Mouse (Mus musculus): ENCODE measurements around the gene Cmpk1. TPM values are rescaled to one million over a fixed set of nuclear protein-coding genes. Genes with fewer than 3 reads are reported as not detected.
A peak's percentile ranks its signal among the peaks of the same experiment; 100 is the strongest.
"Not testable (repeated sequence)": the region's sequence is repeated elsewhere in the genome, so short reads cannot be mapped to it uniquely, and the experiment has no call there.

Cmpk1 gene
- polyA plus RNA-seq, 1 experiment from 2014 or later, result 134 TPM

GRCm38 (mm10) chr4:114986211-114986590 lies 840 bp downstream of the Cmpk1 start:
- Histone ChIP-seq H3K9ac (ENCODE audit: low read depth, low read length) (peak overlapping the region; percentile 89), H3K4me2 (ENCODE audit: low read depth, low read length) (peak overlapping the region; percentile 67), H3K4me3 (ENCODE audit: low read length) (peak overlapping the region; percentile 78), H3K27ac (ENCODE audit: low read length) (peak overlapping the region; percentile 100), H3K4me1 (ENCODE audit: control insufficient read depth, insufficient read depth, low read length) (no peaks in the 10 kb centered on the region; the same call in 1 of the 2 replicates), H3K9me3 (ENCODE audit: control insufficient read depth, low read length) (no peaks in the 10 kb centered on the region), H3K36me3 (ENCODE audit: control insufficient read depth, insufficient read depth, low read length) (no peaks in the 10 kb centered on the region), H3K27me3 (replicated peaks; ENCODE audit: control insufficient read depth, insufficient read depth, low read length) (no peaks in the 10 kb centered on the region)
- WGBS, result under 1% methylated on average over 8 of the region's 8 CpGs
- ATAC-seq, result no peak; the same call in 1 of the 2 replicates

DNA sequence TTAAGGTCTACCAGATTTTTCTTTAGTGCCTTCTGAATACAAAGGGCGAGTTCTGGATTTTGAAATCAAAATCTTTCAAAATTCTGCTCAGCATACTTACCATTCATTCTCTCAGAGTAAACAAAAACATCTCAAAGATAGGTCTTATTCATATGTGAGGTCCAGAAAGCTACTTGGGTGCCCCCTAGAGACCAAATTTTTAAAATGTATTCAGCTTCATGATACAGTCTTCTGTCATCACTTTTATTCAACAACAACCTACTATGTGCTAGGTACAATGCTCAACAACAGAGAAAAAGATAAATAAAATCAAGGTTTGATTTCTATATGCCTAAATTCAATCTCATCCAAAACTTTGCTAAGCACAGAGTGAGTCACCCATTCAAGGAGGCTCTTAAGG lies 4.0 kb downstream of the Cmpk1 start:
- Histone ChIP-seq H3K4me1 (ENCODE audit: control insufficient read depth, insufficient read depth, low read length) (peaks cover 2% of the 10 kb centered on the region; the same call in 1 of the 2 replicates), H3K9ac (ENCODE audit: low read depth, low read length) (no peak overlapping the region), H3K27me3 (replicated peaks; ENCODE audit: control insufficient read depth, insufficient read depth, low read length) (no peaks in the 10 kb centered on the region), H3K27ac (ENCODE audit: low read length) (no peak overlapping the region), H3K9me3 (ENCODE audit: control insufficient read depth, low read length) (no peaks in the 10 kb centered on the region), H3K36me3 (ENCODE audit: control insufficient read depth, insufficient read depth, low read length) (no peaks in the 10 kb centered on the region), H3K4me3 (ENCODE audit: low read length) (no peak overlapping the region), H3K4me2 (ENCODE audit: low read depth, low read length) (no peak overlapping the region)
- 83% methylated on average over 1 of the region's 1 CpGs for WGBS
- no peak for ATAC-seq

DNA sequence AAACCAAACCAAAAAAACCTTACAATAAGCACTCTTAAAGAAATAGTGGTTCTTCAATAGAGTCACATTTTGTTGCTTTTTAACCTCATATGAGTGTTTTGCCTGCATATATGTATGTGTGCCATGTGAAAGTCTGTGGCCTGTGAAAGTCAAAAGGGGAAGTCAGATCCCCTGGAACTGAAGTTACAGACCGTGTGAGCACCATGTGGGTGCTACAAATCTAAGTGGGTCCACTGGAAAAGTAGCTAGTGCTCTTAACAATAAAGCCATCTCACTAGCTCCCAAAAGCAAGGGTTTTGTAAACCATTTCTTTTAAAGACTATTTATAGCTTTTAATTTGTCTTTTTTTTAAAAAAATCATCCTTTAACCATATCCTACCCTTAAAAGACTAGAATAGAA lies 4.4 kb downstream of the Cmpk1 start:
- no peak overlapping the region for H3K4me2 ChIP-seq (ENCODE audit: low read depth, low read length)
- H3K4me1 ChIP-seq (ENCODE audit: control insufficient read depth, insufficient read depth, low read length), result peaks cover 2% of the 10 kb centered on the region; the same call in 1 of the 2 replicates
- H3K4me3 ChIP-seq (ENCODE audit: low read length), result no peak overlapping the region
- no peaks in the 10 kb centered on the region for H3K36me3 ChIP-seq (ENCODE audit: control insufficient read depth, insufficient read depth, low read length)
- ATAC-seq, result no peak
- H3K27ac ChIP-seq (ENCODE audit: low read length), result no peak overlapping the region
- no peaks in the 10 kb centered on the region for H3K9me3 ChIP-seq (ENCODE audit: control insufficient read depth, low read length)
- 90% methylated on average over 1 of the region's 1 CpGs for WGBS
- H3K9ac ChIP-seq (ENCODE audit: low read depth, low read length), result no peak overlapping the region
- no peaks in the 10 kb centered on the region for H3K27me3 ChIP-seq (replicated peaks; ENCODE audit: control insufficient read depth, insufficient read depth, low read length)

DNA sequence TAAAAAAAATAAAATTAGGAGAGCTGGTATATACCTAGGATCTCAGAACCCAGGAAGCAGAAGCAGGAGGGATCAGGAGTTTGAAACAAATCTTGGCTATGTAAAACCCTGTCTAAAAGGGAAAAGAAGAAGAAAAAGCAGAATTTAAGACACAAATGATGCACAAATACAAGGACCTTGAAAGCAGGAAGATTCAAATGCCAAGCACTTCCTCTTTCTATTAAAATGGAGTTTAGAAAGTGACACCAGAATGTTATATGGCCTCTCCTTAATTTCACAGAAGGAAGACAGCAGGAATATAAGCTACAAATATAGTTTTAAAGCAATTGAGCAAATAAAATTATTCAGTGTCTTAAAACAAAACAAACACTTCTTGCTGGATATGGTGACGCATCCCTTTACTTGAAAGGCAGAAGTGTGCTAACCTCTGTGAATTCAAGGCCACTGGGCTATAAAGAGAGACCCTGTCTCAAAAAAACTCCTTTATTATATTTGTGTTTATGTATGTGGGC lies 13.8 kb downstream of the Cmpk1 start:
- H3K9ac ChIP-seq (ENCODE audit: low read depth, low read length), result no peak overlapping the region
- H3K36me3 ChIP-seq (ENCODE audit: control insufficient read depth, insufficient read depth, low read length), result no peaks in the 10 kb centered on the region
- H3K4me1 ChIP-seq (ENCODE audit: control insufficient read depth, insufficient read depth, low read length), result no peaks in the 10 kb centered on the region
- ATAC-seq, result no peak
- no peak overlapping the region for H3K27ac ChIP-seq (ENCODE audit: low read length)
- H3K4me3 ChIP-seq (ENCODE audit: low read length), result no peak overlapping the region
- H3K4me2 ChIP-seq (ENCODE audit: low read depth, low read length), result no peak overlapping the region
- no peaks in the 10 kb centered on the region for H3K27me3 ChIP-seq (replicated peaks; ENCODE audit: control insufficient read depth, insufficient read depth, low read length)
- H3K9me3 ChIP-seq (ENCODE audit: control insufficient read depth, low read length), result no peaks in the 10 kb centered on the region
- 81% methylated on average over 1 of the region's 1 CpGs for WGBS

- Histone ChIP-seq H3K4me3 (ENCODE audit: low read length) (no peak overlapping the region), H3K27ac (ENCODE audit: low read length) (no peak overlapping the region), H3K36me3 (ENCODE audit: control insufficient read depth, insufficient read depth, low read length) (no peaks in the 10 kb centered on the region; the same call in 1 of the 2 replicates), H3K4me1 (ENCODE audit: control insufficient read depth, insufficient read depth, low read length) (no peaks in the 10 kb centered on the region), H3K9ac (ENCODE audit: low read depth, low read length) (no peak overlapping the region), H3K4me2 (ENCODE audit: low read depth, low read length) (no peak overlapping the region), H3K9me3 (ENCODE audit: control insufficient read depth, low read length) (no peaks in the 10 kb centered on the region), H3K27me3 (replicated peaks; ENCODE audit: control insufficient read depth, insufficient read depth, low read length) (no peaks in the 10 kb centered on the region)
- ATAC-seq, result no peak
- 95% methylated on average over 5 of the region's 5 CpGs for WGBS
Measured at GRCm38 (mm10) chr4:114970736-114971135, 16.3 kb downstream of the Cmpk1 start.

- not testable (repeated sequence) for H3K9me3 ChIP-seq (ENCODE audit: control insufficient read depth, low read length); H3K4me3 ChIP-seq (ENCODE audit: low read length); H3K27ac ChIP-seq (ENCODE audit: low read length); H3K9ac ChIP-seq (ENCODE audit: low read depth, low read length); H3K27me3 ChIP-seq (replicated peaks; ENCODE audit: control insufficient read depth, insufficient read depth, low read length); H3K4me1 ChIP-seq (ENCODE audit: control insufficient read depth, insufficient read depth, low read length); H3K4me2 ChIP-seq (ENCODE audit: low read depth, low read length); H3K36me3 ChIP-seq (ENCODE audit: control insufficient read depth, insufficient read depth, low read length)
- ATAC-seq, result peak; percentile 81
- WGBS, result 59% methylated on average over 2 of the region's 2 CpGs
Measured at GRCm38 (mm10) chr4:114960881-114961280, 26.2 kb downstream of the Cmpk1 start.

- H3K4me3 ChIP-seq (ENCODE audit: low read length), result no peak overlapping the region
- H3K27me3 ChIP-seq (replicated peaks; ENCODE audit: control insufficient read depth, insufficient read depth, low read length), result no peaks in the 10 kb centered on the region
- H3K27ac ChIP-seq (ENCODE audit: low read length), result no peak overlapping the region
- no peaks in the 10 kb centered on the region for H3K4me1 ChIP-seq (ENCODE audit: control insufficient read depth, insufficient read depth, low read length)
- H3K36me3 ChIP-seq (ENCODE audit: control insufficient read depth, insufficient read depth, low read length), result no peaks in the 10 kb centered on the region; the same call in 1 of the 2 replicates
- no peak overlapping the region for H3K9ac ChIP-seq (ENCODE audit: low read depth, low read length)
- no peak overlapping the region for H3K4me2 ChIP-seq (ENCODE audit: low read depth, low read length)
- H3K9me3 ChIP-seq (ENCODE audit: control insufficient read depth, low read length), result no peaks in the 10 kb centered on the region
- no peak for ATAC-seq
- 82% methylated on average over 2 of the region's 2 CpGs for WGBS
Measured at GRCm38 (mm10) chr4:114959533-114959932, 27.5 kb downstream of the Cmpk1 start.

GRCm38 (mm10) chr4:114958786-114959185 lies 28.3 kb downstream of the Cmpk1 start:
- no peak for ATAC-seq
- Histone ChIP-seq H3K36me3 (ENCODE audit: control insufficient read depth, insufficient read depth, low read length) (no peaks in the 10 kb centered on the region; the same call in 1 of the 2 replicates), H3K4me2 (ENCODE audit: low read depth, low read length) (no peak overlapping the region), H3K9me3 (ENCODE audit: control insufficient read depth, low read length) (no peaks in the 10 kb centered on the region), H3K27me3 (replicated peaks; ENCODE audit: control insufficient read depth, insufficient read depth, low read length) (no peaks in the 10 kb centered on the region), H3K4me1 (ENCODE audit: control insufficient read depth, insufficient read depth, low read length) (no peaks in the 10 kb centered on the region), H3K9ac (ENCODE audit: low read depth, low read length) (no peak overlapping the region), H3K4me3 (ENCODE audit: low read length) (no peak overlapping the region), H3K27ac (ENCODE audit: low read length) (no peak overlapping the region)
- 95% methylated on average over 4 of the region's 4 CpGs for WGBS

GRCm38 (mm10) chr4:114958231-114958630 lies 28.8 kb downstream of the Cmpk1 start:
- WGBS, result 85% methylated on average over 2 of the region's 2 CpGs
- Histone ChIP-seq H3K4me2 (ENCODE audit: low read depth, low read length) (no peak overlapping the region), H3K9ac (ENCODE audit: low read depth, low read length) (no peak overlapping the region), H3K9me3 (ENCODE audit: control insufficient read depth, low read length) (no peaks in the 10 kb centered on the region), H3K4me3 (ENCODE audit: low read length) (no peak overlapping the region), H3K4me1 (ENCODE audit: control insufficient read depth, insufficient read depth, low read length) (no peaks in the 10 kb centered on the region), H3K36me3 (ENCODE audit: control insufficient read depth, insufficient read depth, low read length) (no peaks in the 10 kb centered on the region; the same call in 1 of the 2 replicates), H3K27ac (ENCODE audit: low read length) (no peak overlapping the region), H3K27me3 (replicated peaks; ENCODE audit: control insufficient read depth, insufficient read depth, low read length) (no peaks in the 10 kb centered on the region)
- ATAC-seq, result no peak

DNA sequence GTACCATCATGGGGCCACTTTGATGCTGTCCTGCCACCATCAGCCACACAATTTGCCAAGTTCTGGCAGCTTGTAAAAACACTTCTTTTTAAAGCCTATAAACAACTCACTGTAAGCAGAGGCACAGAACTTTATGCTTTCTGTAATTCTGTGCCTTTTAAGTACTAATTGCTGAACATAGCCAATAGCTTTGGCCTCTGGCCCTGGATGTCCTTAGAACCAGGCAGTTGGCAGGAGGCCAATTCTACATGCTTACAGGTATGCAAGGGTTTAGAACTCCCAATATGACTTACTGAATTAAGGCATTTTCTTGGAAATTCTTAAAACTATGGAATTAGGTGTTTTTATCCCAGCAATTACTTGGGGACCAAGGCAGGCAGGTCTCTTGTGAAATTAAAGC lies 29.6 kb downstream of the Cmpk1 start:
- no peak for ATAC-seq
- H3K36me3 ChIP-seq (ENCODE audit: control insufficient read depth, insufficient read depth, low read length), result no peaks in the 10 kb centered on the region; the same call in 1 of the 2 replicates
- no peaks in the 10 kb centered on the region for H3K4me1 ChIP-seq (ENCODE audit: control insufficient read depth, insufficient read depth, low read length)
- no peaks in the 10 kb centered on the region for H3K27me3 ChIP-seq (replicated peaks; ENCODE audit: control insufficient read depth, insufficient read depth, low read length)
- no peak overlapping the region for H3K4me3 ChIP-seq (ENCODE audit: low read length)
- no peaks in the 10 kb centered on the region for H3K9me3 ChIP-seq (ENCODE audit: control insufficient read depth, low read length)
- H3K9ac ChIP-seq (ENCODE audit: low read depth, low read length), result no peak overlapping the region
- H3K27ac ChIP-seq (ENCODE audit: low read length), result no peak overlapping the region
- no peak overlapping the region for H3K4me2 ChIP-seq (ENCODE audit: low read depth, low read length)
